Mouse (Mus musculus) embryonic facial prominence, embryonic 14.5 days (tissue): ENCODE measurements around the gene Peli3. TPM values are rescaled to one million over a fixed set of nuclear protein-coding genes. Genes with fewer than 3 reads are reported as not detected.
A peak's percentile ranks its signal among the peaks of the same experiment; 100 is the strongest.

Experiments used
- ATAC-seq: fragments of 200-750 bp; cut with Nextera tagmentation; 2 replicates; pipeline ENCODE4 v1.8.0; 2017; ENCODE audit warnings: low read depth, moderate number of reproducible peaks, moderate TSS enrichment
- DNase-seq: peaks from one replicate; pipeline ENCODE4 v3.0.0-alpha.2; 2015; ENCODE audit warnings: low spot score
- H3K27ac ChIP-seq: fragments of 300-500 bp; sonication (generic); replicated peaks from 2 replicates; pipeline ENCODE4 v1.5.1; 2014; ENCODE audit warnings: low read depth, mild to moderate bottlenecking, low read length, moderate library complexity
- H3K27me3 ChIP-seq: fragments of 300-500 bp; sonication (generic); replicated peaks from 2 replicates; pipeline ENCODE4 v1.6.1; 2014; ENCODE audit warnings: low read length; ENCODE audit not compliant: control insufficient read depth, insufficient read depth
- H3K36me3 ChIP-seq: fragments of 300-500 bp; sonication (generic); 2 replicates; pipeline ENCODE4 v1.6.1; 2014; ENCODE audit warnings: low read length, mixed read lengths; ENCODE audit not compliant: control insufficient read depth, insufficient read depth
- H3K4me1 ChIP-seq: fragments of 300-500 bp; sonication (generic); 2 replicates; pipeline ENCODE4 v1.6.1; 2014; ENCODE audit warnings: antibody characterized with exemption, low read length; ENCODE audit not compliant: control insufficient read depth, insufficient read depth
- H3K4me2 ChIP-seq: fragments of 300-500 bp; sonication (generic); 2 replicates; pipeline ENCODE4 v1.6.1; 2014; ENCODE audit warnings: low read depth, mild to moderate bottlenecking, low read length, moderate library complexity, mixed read lengths
- H3K4me3 ChIP-seq: fragments of 300-500 bp; sonication (generic); 2 replicates; pipeline ENCODE4 v1.5.1; 2014; ENCODE audit warnings: low read depth, mild to moderate bottlenecking, low read length
- H3K9ac ChIP-seq: fragments of 300-500 bp; sonication (generic); 2 replicates; pipeline ENCODE4 v1.6.1; 2014; ENCODE audit warnings: low read depth, mild to moderate bottlenecking, low read length, moderate library complexity, mixed read lengths
- H3K9me3 ChIP-seq: fragments of 300-500 bp; sonication (generic); 2 replicates; pipeline ENCODE4 v1.6.1; 2016; ENCODE audit warnings: low read length; ENCODE audit not compliant: control insufficient read depth
- WGBS: fragments of 180-500 bp; shearing (Covaris S2); extraction: QIAGEN DNeasy Blood & Tissue Kit; methylation state at CpG from one replicate; pipeline ENCODE4 v1.1.7; 2014; 5-methylcytosine and 5-hydroxymethylcytosine counted together
- polyA plus RNA-seq: library from polyadenylated mRNA; unstranded; fragments of >200 nt; fragmentation: Nextera tagmentation; extraction: Ambion mirVana; gene quantifications from 2 replicates; pipeline ENCODE4 v1.2.1, GENCODE M21; 2014

Peli3 gene
- polyA plus RNA-seq, 1 experiment from 2014 or later = 2.0 TPM

DNA sequence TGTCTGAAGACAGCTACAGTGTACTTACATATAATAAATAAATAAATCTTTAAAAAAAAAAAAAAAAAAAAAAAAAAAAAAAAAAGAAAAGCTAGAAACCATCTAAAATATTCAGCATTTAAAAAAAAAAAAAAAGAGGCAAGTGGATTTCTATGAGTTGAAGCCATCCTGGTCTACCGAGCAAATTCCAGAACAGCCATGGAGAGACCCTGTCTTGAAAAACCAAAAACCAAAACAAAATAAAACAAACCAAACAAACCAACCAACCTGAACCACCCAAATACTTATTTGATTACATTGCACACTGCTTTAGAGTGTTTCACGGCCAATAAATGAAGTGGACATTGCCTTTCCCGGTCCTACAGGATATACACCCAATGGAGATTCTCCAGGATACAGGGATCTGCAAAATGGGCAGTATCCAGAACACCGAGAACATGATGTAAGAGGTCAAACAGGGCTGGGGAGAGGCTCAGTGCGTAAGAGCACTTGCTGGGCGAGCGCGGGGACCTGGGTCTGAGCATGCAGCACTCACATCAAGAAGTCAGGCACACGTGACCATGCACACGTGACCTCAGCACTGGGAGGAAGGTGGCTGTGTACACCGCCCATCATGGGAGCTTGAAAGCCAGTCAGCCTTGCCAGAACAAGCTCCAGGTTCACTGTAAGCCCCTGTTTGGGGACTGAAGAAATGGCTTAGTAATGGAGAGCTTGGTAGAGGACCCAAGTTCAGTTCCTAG, 17.6 kb downstream of the Peli3 start:
- no peaks in the 10 kb centered on the region for H3K27me3 ChIP-seq
- no peak overlapping the region for H3K27ac ChIP-seq
- no peak overlapping the region for H3K9ac ChIP-seq
- peaks cover 50% of the 10 kb centered on the region for H3K36me3 ChIP-seq
- peaks cover 13% of the 10 kb centered on the region for H3K4me1 ChIP-seq
- H3K9me3 ChIP-seq = no peaks in the 10 kb centered on the region
- H3K4me2 ChIP-seq = no peak overlapping the region
- 96% methylated on average over 11 of the region's 11 CpGs for WGBS
- H3K4me3 ChIP-seq = no peak overlapping the region
- DNase-seq (no peak), ATAC-seq (no peak)

DNA sequence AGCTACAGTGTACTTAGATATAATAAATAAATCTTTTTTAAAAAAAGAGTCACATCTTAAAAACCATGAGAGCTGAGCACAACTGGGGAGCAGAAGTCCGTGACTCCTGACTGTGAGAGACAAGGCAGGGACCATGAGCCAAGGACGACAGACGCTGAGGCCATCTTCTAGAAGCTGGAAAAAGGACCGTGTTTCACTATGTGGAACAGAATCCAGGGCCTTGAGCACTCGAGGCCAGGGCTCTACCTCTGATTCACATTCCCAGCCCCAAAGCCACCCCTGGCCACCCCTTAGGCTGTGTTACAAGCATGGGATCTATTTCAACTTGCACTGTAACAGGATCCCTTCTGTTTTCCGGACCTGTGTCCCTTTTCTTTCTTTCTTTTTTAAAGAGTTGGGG, 23.3 kb downstream of the Peli3 start:
- Histone ChIP-seq H3K4me1 (no peaks in the 10 kb centered on the region), H3K36me3 (peaks cover 94% of the 10 kb centered on the region), H3K9ac (no peak overlapping the region), H3K4me2 (no peak overlapping the region), H3K27me3 (no peaks in the 10 kb centered on the region), H3K4me3 (no peak overlapping the region), H3K27ac (no peak overlapping the region), H3K9me3 (no peaks in the 10 kb centered on the region)
- 79% methylated on average over 6 of the region's 6 CpGs for WGBS
- DNase-seq (no peak), ATAC-seq (no peak)

DNA sequence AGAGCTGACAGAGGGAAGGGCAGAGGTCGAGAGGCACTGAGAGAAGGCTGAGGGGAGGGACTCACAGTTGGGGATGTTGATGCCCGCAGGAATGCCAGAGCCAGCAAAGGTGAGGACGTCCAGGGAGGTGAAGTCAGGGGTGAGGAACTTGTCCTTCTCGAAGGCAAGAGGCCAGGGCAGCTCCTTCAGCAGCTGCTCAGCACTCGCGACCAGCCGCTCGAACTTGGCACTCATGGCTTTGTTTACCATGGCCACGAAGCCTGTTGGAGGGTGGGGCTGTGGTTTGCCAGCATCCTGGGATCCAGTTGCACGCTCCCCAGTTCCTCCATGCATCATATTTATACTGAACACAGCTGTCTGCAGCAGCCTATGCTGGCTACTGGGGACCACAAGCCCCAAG, 26.1 kb downstream of the Peli3 start:
- no peak overlapping the region for H3K27ac ChIP-seq
- no peaks in the 10 kb centered on the region for H3K4me1 ChIP-seq
- DNase-seq (no peak), ATAC-seq (no peak)
- H3K36me3 ChIP-seq = peaks cover 94% of the 10 kb centered on the region
- no peaks in the 10 kb centered on the region for H3K9me3 ChIP-seq
- H3K27me3 ChIP-seq = no peaks in the 10 kb centered on the region
- H3K9ac ChIP-seq = no peak overlapping the region
- H3K4me3 ChIP-seq = no peak overlapping the region
- H3K4me2 ChIP-seq = no peak overlapping the region
- 89% methylated on average over 10 of the region's 10 CpGs for WGBS

GRCm38 (mm10) chr19:4915924-4916603, 26.9 kb downstream of the Peli3 start:
- 89% methylated on average over 15 of the region's 15 CpGs for WGBS
- ATAC-seq (no peak), DNase-seq (no peak)

GRCm38 (mm10) chr19:4909376-4909775, 33.6 kb downstream of the Peli3 start:
- WGBS = 87% methylated on average over 7 of the region's 7 CpGs
- Histone ChIP-seq H3K9me3 (no peaks in the 10 kb centered on the region), H3K4me1 (peaks cover 5% of the 10 kb centered on the region; the same call in 1 of the 2 replicates), H3K9ac (no peak overlapping the region), H3K36me3 (peaks cover 71% of the 10 kb centered on the region), H3K27me3 (no peaks in the 10 kb centered on the region), H3K4me2 (no peak overlapping the region), H3K27ac (no peak overlapping the region), H3K4me3 (no peak overlapping the region)
- DNase-seq (no peak), ATAC-seq (no peak)

More at GRCm38 (mm10) chr19:4915924-4916603, 26.9 kb downstream of the Peli3 start:
- no peak overlapping the region for H3K9ac ChIP-seq
- peaks cover 94% of the 10 kb centered on the region for H3K36me3 ChIP-seq
- H3K27ac ChIP-seq = no peak overlapping the region
- H3K4me3 ChIP-seq = no peak overlapping the region
- no peaks in the 10 kb centered on the region for H3K27me3 ChIP-seq
- H3K4me2 ChIP-seq = no peak overlapping the region
- no peaks in the 10 kb centered on the region for H3K4me1 ChIP-seq
- no peaks in the 10 kb centered on the region for H3K9me3 ChIP-seq

DNA sequence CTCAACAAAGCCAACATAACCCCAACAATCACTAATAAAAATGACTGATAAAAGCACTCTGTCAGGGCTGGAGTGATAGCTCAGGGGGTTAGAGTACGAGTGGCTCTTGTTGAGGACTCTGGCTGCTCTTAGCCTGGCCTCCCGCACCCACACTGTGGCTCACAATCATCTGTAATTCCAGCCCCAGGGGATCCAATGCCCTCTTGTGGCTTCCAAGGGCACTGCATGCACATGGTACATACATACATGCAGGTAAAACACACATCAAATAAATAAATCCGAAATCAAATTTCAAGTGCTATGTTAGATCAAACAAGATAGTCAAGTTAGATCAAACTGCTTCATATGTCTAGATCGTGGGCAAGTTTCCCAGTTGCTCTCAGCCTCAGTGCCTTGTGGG, 34.8 kb downstream of the Peli3 start:
- no peak overlapping the region for H3K9ac ChIP-seq
- no peak overlapping the region for H3K27ac ChIP-seq
- no peak overlapping the region for H3K4me3 ChIP-seq
- H3K27me3 ChIP-seq = no peaks in the 10 kb centered on the region
- DNase-seq (no peak), ATAC-seq (no peak)
- H3K9me3 ChIP-seq = no peaks in the 10 kb centered on the region
- 82% methylated on average over 4 of the region's 4 CpGs for WGBS
- peaks cover 58% of the 10 kb centered on the region for H3K36me3 ChIP-seq
- no peak overlapping the region for H3K4me2 ChIP-seq
- H3K4me1 ChIP-seq = peaks cover 5% of the 10 kb centered on the region; the same call in 1 of the 2 replicates

DNA sequence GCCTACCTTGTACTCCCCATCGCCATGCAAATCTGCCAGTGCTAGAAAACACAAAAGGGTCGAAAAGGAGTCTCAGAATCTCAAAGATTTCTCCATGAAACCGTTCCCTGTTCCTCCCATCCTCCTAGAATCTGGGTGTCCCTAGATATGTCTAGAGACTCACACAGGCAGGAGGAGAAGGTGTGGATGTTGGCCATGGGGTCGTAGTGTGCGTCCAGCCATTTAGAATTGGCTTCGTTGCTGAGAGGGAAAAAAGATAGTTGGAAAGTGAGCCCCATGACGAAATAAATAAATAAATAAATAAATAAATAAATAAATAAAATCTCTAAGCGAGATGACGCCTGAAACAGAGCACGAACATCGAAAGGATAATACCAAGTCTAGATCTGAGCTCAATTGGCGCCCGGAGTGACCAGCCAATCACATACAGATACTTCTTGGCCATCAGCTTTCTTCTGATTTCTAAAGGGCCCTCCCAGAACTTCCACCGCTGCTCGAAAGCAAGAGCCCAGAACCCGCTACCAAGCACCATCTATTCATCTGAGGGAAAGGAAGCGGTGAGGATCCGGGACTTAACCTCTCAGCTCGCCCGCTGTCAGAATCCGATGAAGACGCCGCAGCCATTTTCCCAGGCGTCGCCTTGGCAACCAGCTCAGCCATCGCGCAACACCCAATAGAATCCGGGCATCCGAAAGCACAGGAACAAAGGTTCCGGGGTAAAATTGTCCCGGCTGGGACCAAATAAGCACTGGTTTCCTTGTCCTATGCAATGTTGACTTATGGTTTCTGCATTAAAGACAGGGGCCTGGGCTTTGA, 36.7 kb downstream of the Peli3 start, which contains the start of gene Bbs1:
TSS of gene Bbs1 (minus strand) at position 650 of the 816 bp plus-strand sequence.
- Histone ChIP-seq H3K4me3 (peak within 1 kb of the TSS; percentile 64), H3K36me3 (peaks cover 41% of the 10 kb centered on the region), H3K27me3 (no peaks in the 10 kb centered on the region), H3K27ac (no peak within 1 kb of the TSS), H3K4me1 (peaks cover 5% of the 10 kb centered on the region; the same call in 1 of the 2 replicates), H3K9me3 (no peaks in the 10 kb centered on the region), H3K4me2 (peak within 1 kb of the TSS; percentile 69), H3K9ac (peak within 1 kb of the TSS; percentile 65)
- ATAC-seq = peak; percentile 82
- 8% methylated on average over 31 of the region's 31 CpGs for WGBS
- peak; percentile 87 for DNase-seq

DNA sequence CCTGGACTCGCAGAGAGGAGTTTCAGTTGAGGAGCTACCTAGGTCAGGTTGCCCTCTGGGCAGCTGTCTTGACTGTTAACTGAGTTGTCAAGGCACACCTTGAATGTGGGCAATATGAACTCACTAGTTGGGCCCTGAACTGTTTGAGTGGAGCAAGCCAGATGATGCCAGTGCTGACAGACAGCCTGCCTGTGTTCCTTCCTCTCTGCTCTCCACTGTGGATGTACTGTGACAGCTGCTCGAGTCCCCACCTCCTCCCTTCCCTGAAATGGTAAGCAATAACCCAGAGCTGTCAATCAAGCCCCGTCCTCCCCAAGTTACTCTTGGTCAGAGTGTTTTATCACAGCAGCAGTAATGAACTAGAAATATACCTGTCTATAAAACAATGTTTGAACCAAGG, 43.0 kb downstream of the Peli3 start:
- 83% methylated on average over 3 of the region's 3 CpGs for WGBS
- H3K36me3 ChIP-seq = peaks cover 11% of the 10 kb centered on the region; the same call in 1 of the 2 replicates
- no peaks in the 10 kb centered on the region for H3K4me1 ChIP-seq
- H3K27ac ChIP-seq = no peak overlapping the region
- ATAC-seq (0 out of 2 replicates have a peak, but pooled peaks have one; percentile 56), DNase-seq (peak; percentile 49)
- H3K4me3 ChIP-seq = no peak overlapping the region
- H3K9ac ChIP-seq = no peak overlapping the region
- no peak overlapping the region for H3K4me2 ChIP-seq
- no peaks in the 10 kb centered on the region for H3K27me3 ChIP-seq
- no peaks in the 10 kb centered on the region for H3K9me3 ChIP-seq
